Mouse (Mus musculus) brain, embryonic 14.5 days (tissue): ENCODE measurements around the gene Edaradd. TPM values are rescaled to one million over a fixed set of nuclear protein-coding genes. Genes with fewer than 3 reads are reported as not detected.

Source experiments
- DNase-seq: peaks from one replicate; pipeline ENCODE4 v3.0.0-alpha.2; 2011; ENCODE audit warnings: low read depth
- CTCF ChIP-seq: fragments of 200-500 bp; IDR thresholded peaks from 2 replicates; pipeline ENCODE4 v1.5.1; 2012; ENCODE audit warnings: inconsistent platforms, mild to moderate bottlenecking, moderate library complexity, borderline replicate concordance; ENCODE audit not compliant: insufficient read depth, insufficient read length; ENCODE audit errors: extremely low read depth
- POLR2A ChIP-seq: fragments of 200-500 bp; IDR thresholded peaks from 2 replicates; pipeline ENCODE4 v1.6.1; 2012; ENCODE audit warnings: mild to moderate bottlenecking, inconsistent platforms, borderline replicate concordance; ENCODE audit not compliant: poor library complexity, insufficient read depth, insufficient read length, severe bottlenecking; ENCODE audit errors: extremely low read depth
- polyA plus RNA-seq: library from polyadenylated mRNA; depleted of rRNA; stranded (reverse); fragments of >200 nt; gene quantifications from 2 replicates; pipeline ENCODE4 v1.2.3, GENCODE M21; 2012

Edaradd gene
- polyA plus RNA-seq, 1 experiment, result 0.98 TPM

DNA sequence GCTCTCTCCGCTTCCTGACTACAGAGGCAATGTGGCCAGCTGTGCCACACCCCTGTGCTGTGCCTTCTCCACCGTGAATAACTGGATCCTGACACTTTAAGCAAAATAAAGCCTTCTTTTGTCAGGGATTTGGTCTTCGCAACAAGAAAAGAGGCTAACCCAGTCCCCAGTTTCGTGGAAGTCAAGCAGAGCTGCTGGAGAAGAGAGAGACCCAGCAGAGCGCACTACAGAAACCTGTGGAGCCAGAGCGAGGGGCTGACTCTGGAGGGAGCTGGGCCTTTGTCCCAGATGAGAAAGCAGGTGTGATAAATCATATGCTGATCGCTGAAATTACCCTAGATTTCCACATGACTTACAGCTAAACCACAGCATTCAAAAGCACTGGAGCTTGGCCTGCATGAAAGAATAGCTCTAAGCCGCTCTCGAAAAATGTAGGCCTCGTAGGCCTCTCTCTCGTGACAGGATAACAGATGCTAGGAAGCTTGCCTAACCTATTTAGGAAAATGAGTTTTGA, 16.9 kb downstream of the Edaradd start:
- peak; percentile 83 for DNase-seq
- TF ChIP-seq POLR2A (no peak), CTCF (no peak)

DNA sequence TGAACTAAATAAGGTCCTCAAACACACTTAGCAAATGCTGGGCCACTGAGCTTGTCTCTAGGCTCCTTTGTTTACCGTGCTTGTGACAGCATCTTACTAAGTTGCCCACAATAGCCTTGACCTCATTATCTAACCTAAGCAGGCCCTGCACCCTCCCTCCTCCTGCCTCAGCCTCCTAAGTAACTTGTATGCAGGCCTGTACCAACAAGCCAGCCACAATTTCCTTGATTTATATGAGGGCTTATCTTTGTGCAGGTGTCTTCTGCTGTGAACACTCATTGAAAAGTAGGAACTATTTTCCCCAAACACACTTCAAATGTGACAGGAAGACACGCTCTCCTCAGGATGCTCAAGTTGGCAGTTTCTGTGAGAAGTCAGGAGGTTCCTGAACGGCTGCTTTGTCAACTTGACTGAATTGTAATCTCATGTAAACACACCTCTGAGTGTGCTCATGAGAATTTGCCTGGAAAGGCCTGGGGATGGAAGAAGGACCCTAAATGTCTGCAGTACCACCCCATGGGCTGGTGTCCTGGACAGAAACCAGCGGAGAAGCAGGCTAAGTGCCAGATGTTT, 17.5 kb downstream of the Edaradd start:
- TF ChIP-seq CTCF (no peak), POLR2A (no peak)
- no peak for DNase-seq

DNA sequence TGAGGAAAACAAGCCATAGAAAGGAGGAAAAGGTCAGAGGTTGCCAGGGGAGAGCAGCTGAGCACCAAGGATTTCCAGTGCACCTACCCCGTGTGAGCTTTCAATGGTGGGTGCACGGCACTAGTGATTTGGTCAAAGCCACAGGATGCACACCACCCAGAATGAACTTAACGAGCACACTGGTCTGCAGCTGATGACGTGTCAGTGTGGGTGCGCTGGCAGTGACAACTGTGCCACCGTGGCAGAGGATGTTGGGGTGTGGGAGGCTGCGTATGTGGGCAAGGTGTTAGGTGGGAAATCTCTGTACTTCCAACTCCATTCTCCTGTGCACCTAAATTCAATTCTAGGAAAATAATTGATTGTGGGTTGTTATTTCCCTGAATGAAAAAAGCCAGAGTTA, 21.1 kb downstream of the Edaradd start:
- TF ChIP-seq CTCF (no peak), POLR2A (no peak)
- no peak for DNase-seq

DNA sequence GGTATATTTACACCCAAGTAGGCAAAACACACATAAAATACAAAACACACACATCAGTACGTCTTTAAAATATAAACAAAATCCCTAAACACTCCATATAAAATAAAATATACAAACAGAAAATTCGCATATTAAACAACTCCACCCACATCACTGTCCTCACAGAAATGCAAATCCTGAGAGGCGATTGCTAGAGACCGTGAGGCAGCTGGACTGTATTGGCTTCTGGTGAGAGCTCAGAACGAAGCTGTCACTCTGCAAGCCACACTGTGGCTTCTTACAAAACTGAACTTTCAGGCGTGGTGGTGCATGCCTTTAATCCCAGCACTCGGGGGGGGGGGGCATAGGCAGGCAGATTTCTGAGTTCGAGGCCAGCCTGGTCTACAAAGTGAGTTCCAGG, 22.4 kb downstream of the Edaradd start:
- TF ChIP-seq POLR2A (no peak), CTCF (no peak)
- DNase-seq, result no peak

DNA sequence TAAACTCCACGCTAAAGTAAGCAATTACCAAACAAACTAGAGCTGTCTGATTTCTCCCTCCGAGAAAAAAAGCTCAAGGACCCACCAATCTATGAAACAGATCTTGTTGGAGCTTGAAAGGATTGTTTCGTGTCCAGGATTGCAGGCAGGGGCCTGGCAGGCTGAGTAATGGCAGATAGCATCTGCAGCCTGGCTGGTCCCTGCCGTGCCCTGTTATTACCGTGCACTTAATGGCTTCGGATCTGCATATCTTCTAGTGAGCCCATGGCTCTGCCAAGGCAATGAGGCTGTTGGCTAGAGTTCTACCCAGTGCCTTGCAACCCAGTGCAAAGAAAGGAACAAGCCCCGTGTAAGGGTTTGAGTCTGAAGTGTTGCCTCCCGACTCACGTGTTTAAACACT, 25.5 kb downstream of the Edaradd start:
- DNase-seq, result no peak
- no peak for TF ChIP-seq CTCF
- TF ChIP-seq POLR2A, result no peak

DNA sequence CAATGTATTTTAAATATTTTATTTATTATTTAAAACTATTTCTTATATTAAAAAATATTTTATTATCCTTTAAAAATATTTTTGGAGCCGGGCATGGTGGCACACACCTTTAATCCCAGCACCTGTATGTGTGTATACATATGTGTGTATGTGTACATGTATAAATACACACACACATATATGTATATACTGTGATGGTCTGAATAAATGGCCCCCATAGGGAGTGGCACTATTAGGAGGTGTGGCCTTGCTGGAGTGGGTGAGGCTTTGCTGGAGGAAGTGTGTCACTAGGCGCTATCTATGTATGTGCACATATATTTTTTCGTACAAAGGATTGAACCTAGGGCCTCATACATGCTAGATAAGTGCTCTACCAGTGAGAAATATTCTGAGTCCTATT, 27.7 kb downstream of the Edaradd start:
- TF ChIP-seq POLR2A (no peak), CTCF (no peak)
- no peak for DNase-seq

DNA sequence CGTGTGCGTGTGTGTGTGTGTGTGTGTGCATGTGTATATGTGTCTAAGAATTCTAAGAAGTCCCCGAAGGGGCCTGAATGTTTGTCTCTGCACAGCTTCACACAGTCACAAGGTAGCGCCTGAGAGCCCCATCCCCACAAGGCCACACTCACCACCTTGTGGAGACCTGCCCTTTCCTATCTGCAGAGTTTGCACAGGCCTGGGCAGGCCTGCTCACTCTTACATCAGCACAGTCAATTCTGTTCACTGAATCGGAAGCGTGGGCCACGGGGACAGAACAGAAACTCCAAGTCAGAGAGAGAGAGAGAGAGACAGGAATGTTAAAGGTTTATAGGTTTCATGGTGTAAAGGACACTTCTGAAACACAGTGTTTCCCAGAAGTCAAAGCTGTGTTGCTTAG, 34.6 kb downstream of the Edaradd start:
- peak; percentile 5 for DNase-seq
- TF ChIP-seq POLR2A (no peak), CTCF (no peak)

DNA sequence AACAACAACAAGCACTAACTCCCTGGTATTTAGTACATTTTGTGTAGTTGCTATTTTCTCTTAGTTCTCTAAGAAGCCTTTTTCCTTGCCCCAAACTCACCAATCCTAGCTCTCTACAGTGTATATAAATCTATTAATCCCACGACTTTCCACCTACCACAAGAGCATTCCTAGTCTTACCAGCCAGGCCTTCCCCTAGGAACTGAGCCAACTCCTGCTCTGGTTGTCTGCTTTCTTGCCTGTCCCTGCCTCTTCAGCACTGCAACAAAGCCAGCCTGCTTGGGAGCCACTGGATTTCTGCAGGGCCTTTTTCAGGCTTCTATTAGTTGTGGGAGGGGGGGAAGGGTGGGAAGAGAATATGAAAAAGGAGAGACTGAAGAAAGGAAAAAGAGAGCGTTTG, 35.0 kb downstream of the Edaradd start:
- TF ChIP-seq CTCF (no peak), POLR2A (no peak)
- peak; percentile 76 for DNase-seq

DNA sequence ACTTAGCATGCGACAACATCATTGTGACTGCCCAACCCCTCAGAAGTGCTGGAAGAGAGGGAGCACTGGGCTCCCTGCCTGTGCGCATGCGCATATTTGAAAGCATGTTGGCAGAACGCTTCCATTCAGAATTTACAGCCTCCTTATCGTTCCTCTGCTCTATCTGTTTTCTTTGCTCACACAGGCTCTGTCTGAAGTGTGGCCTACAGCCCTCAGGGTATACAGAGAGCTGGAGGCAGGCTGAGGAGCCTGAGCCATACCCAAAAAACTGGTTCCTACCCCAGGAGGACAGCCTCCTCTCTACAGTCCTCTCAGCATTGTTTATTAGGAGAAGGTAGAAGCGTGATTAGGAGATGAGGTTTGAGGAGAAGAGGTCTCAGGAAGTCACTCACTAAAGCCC, 40.4 kb downstream of the Edaradd start:
- TF ChIP-seq CTCF (no peak), POLR2A (no peak)
- no peak for DNase-seq

DNA sequence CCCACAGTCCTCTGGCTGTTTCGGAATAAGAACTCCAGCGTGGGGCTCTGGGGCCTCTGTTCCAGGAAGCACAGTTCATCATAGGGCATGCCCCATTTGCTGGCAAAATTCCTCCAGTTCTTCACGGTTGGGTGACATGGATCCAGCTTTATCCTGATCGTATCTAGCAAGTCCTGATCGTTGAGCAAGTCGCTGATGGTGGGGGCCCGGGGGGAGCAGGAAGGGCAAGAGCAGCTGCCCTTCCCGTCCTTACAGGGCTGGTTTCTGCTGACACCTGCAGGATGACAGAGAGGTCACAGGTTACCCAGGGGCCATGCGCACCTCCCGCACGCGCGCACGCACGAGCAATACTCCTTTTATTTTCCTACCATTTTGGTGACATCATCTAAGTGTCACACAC, 41.9 kb downstream of the Edaradd start:
- no peak for DNase-seq
- TF ChIP-seq POLR2A (no peak), CTCF (no peak)

DNA sequence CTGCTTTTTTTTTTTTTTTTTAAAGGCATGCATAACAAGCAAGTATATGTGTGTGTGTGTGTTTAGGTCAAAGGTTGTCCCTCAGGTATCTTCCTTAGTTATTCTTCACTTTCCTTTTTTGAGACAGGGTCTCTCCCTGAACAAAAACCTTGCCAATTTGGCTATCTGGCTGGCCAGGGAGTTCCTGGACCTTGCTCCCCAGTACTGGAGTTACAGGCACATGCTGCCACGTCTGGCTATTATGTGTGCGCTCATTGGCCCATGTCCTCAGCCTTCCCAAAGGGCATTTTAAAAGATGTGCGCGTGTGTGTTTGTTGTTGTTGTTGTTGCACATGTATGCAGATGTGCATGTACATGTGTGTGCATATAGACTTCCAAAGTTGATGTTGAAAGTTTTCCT, 43.4 kb downstream of the Edaradd start:
- no peak for DNase-seq
- no peak for TF ChIP-seq POLR2A
- no peak for TF ChIP-seq CTCF

DNA sequence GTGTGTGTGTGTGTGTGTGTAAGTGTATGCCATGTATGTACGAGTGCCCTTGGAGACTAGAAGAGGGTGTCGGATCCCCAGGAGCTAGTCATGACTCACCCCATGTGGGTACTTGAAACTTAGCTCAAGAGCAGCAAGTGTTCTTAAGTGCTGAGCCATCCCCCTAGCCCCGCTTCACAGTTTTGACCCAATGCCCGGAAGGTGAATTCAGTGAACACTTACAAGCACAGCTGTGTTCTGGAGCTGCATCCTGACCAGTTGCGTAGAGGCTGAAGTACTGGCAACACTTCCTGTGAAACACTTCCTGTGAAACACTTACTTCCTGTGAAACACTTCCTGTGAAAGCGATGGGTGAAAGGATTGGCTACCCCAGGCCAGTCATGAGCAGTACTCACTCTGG, 45.0 kb downstream of the Edaradd start:
- DNase-seq, result no peak
- TF ChIP-seq POLR2A, result no peak

DNA sequence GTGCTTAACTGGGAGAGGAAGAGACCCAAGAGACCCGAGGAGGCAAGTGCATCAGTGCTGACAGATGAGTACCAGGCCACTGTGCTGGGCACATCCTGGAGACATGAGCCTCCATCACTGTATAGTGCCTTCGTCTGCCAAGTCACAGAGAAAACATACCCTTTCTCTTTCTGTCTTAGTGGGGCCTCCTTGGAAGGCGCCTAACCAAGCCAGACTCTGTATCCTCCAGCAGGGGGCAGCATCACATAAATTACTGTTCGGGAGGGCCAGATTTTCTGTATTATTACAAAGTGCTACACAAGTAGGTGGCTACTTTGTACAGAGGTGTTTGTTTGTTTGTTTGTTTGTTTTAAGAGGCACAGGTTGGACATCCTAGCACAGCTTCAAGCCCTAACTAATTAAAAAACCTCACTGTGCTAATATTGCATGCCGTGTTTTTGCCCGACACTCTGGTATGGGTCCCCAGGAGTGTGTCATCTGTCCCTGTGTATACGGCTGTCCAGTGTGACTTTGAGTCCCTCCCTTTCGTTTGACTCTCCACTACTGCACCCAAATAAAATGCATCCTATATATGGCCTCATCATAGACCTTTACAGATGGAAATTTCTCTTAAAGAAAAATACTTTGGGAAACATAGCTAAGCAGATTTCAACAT, 46.4 kb downstream of the Edaradd start:
- TF ChIP-seq POLR2A, result no peak
- TF ChIP-seq CTCF, result peak; percentile 82; the same call in 1 of the 2 replicates

More for the DNA sequence above, 46.4 kb downstream of the Edaradd start:
- DNase-seq, result peak; percentile 89
